Mouse (Mus musculus): ENCODE measurements at regions not wholly inside any gene's neighbourhood (a gene's known extent, or its start where the extent isn't known, plus 50 kb on each side); places are given as distances from the start of the nearest gene placed in this dataset.

- Histone ChIP-seq H3K4me3 (ENCODE audit: low read depth, low read length) (no peak overlapping the region), H3K4me2 (ENCODE audit: low read depth, low read length) (no peak overlapping the region), H3K36me3 (replicated peaks; ENCODE audit: control insufficient read depth, insufficient read depth, low read length) (no peaks in the 10 kb centered on the region), H3K27me3 (ENCODE audit: control insufficient read depth, insufficient read depth, low read length) (no peaks in the 10 kb centered on the region), H3K9ac (replicated peaks; ENCODE audit: low read depth, low read length) (no peak overlapping the region), H3K27ac (ENCODE audit: low read depth) (no peak overlapping the region), H3K9me3 (replicated peaks; ENCODE audit: control insufficient read depth, low read length) (no peaks in the 10 kb centered on the region), H3K4me1 (ENCODE audit: control insufficient read depth, insufficient read depth) (no peaks in the 10 kb centered on the region)
- peak; percentile 51 for DNase-seq (ENCODE audit: low spot score)
- 49% methylated on average over 4 of the region's 4 CpGs for WGBS
- no peak for ATAC-seq (ENCODE audit: insufficient read depth, low read depth)
- TF ChIP-seq CTCF (IDR thresholded peaks at IDR 0.05; ENCODE audit: low read depth) = peak; percentile 85
- no peak for TF ChIP-seq EP300 (IDR thresholded peaks at IDR 0.05; ENCODE audit: low read depth)
Observed at GRCm38 (mm10) chr14:25116424-25116823, 342.6 kb upstream of the Zmiz1 start.

GRCm38 (mm10) chr14:25119999-25120398 is 339.0 kb upstream of the Zmiz1 start:
- ATAC-seq (ENCODE audit: insufficient read depth, low read depth) = no peak

GRCm38 (mm10) chr14:25120506-25120905 is 338.5 kb upstream of the Zmiz1 start:
- H3K4me1 ChIP-seq (ENCODE audit: control insufficient read depth, insufficient read depth) = no peaks in the 10 kb centered on the region
- DNase-seq (ENCODE audit: low spot score) = no peak
- no peak overlapping the region for H3K27ac ChIP-seq (ENCODE audit: low read depth)
- no peak overlapping the region for H3K4me2 ChIP-seq (ENCODE audit: low read depth, low read length)
- H3K36me3 ChIP-seq (replicated peaks; ENCODE audit: control insufficient read depth, insufficient read depth, low read length) = no peaks in the 10 kb centered on the region
- H3K9me3 ChIP-seq (replicated peaks; ENCODE audit: control insufficient read depth, low read length) = no peaks in the 10 kb centered on the region
- no peak overlapping the region for H3K9ac ChIP-seq (replicated peaks; ENCODE audit: low read depth, low read length)
- no peak for TF ChIP-seq CTCF (IDR thresholded peaks at IDR 0.05; ENCODE audit: low read depth)
- TF ChIP-seq EP300 (IDR thresholded peaks at IDR 0.05; ENCODE audit: low read depth) = no peak
- no peak for ATAC-seq (ENCODE audit: insufficient read depth, low read depth)
- 61% methylated on average over 8 of the region's 8 CpGs for WGBS
- H3K4me3 ChIP-seq (ENCODE audit: low read depth, low read length) = no peak overlapping the region
- H3K27me3 ChIP-seq (ENCODE audit: control insufficient read depth, insufficient read depth, low read length) = no peaks in the 10 kb centered on the region

More at GRCm38 (mm10) chr14:25119999-25120398, 339.0 kb upstream of the Zmiz1 start:
- no peak overlapping the region for H3K4me3 ChIP-seq (ENCODE audit: low read depth, low read length)
- TF ChIP-seq EP300 (IDR thresholded peaks at IDR 0.05; ENCODE audit: low read depth) = no peak
- TF ChIP-seq CTCF (IDR thresholded peaks at IDR 0.05; ENCODE audit: low read depth) = peak; percentile 18; the same call in 1 of the 2 replicates
- no peaks in the 10 kb centered on the region for H3K4me1 ChIP-seq (ENCODE audit: control insufficient read depth, insufficient read depth)
- H3K9ac ChIP-seq (replicated peaks; ENCODE audit: low read depth, low read length) = no peak overlapping the region
- no peak overlapping the region for H3K4me2 ChIP-seq (ENCODE audit: low read depth, low read length)
- no peaks in the 10 kb centered on the region for H3K9me3 ChIP-seq (replicated peaks; ENCODE audit: control insufficient read depth, low read length)
- WGBS = 83% methylated on average over 4 of the region's 4 CpGs
- no peaks in the 10 kb centered on the region for H3K36me3 ChIP-seq (replicated peaks; ENCODE audit: control insufficient read depth, insufficient read depth, low read length)
- H3K27ac ChIP-seq (ENCODE audit: low read depth) = no peak overlapping the region
- H3K27me3 ChIP-seq (ENCODE audit: control insufficient read depth, insufficient read depth, low read length) = no peaks in the 10 kb centered on the region
- no peak for DNase-seq (ENCODE audit: low spot score)

- TF ChIP-seq CTCF (IDR thresholded peaks at IDR 0.05; ENCODE audit: low read depth) = no peak
- TF ChIP-seq EP300 (IDR thresholded peaks at IDR 0.05; ENCODE audit: low read depth) = no peak
- H3K4me1 ChIP-seq (ENCODE audit: control insufficient read depth, insufficient read depth) = no peaks in the 10 kb centered on the region
- ATAC-seq (ENCODE audit: insufficient read depth, low read depth) (no peak), DNase-seq (ENCODE audit: low spot score) (no peak)
- WGBS = 80% methylated on average over 13 of the region's 13 CpGs
- H3K4me2 ChIP-seq (ENCODE audit: low read depth, low read length) = no peak overlapping the region
- no peaks in the 10 kb centered on the region for H3K27me3 ChIP-seq (ENCODE audit: control insufficient read depth, insufficient read depth, low read length)
- H3K27ac ChIP-seq (ENCODE audit: low read depth) = no peak overlapping the region
- H3K4me3 ChIP-seq (ENCODE audit: low read depth, low read length) = no peak overlapping the region
- H3K9ac ChIP-seq (replicated peaks; ENCODE audit: low read depth, low read length) = no peak overlapping the region
- H3K9me3 ChIP-seq (replicated peaks; ENCODE audit: control insufficient read depth, low read length) = no peaks in the 10 kb centered on the region
- no peaks in the 10 kb centered on the region for H3K36me3 ChIP-seq (replicated peaks; ENCODE audit: control insufficient read depth, insufficient read depth, low read length)
Observed at GRCm38 (mm10) chr14:25122971-25123535, 335.9 kb upstream of the Zmiz1 start.

GRCm38 (mm10) chr14:25123541-25124337 is 335.2 kb upstream of the Zmiz1 start:
- Histone ChIP-seq H3K4me3 (ENCODE audit: low read depth, low read length) (no peak overlapping the region), H3K27ac (ENCODE audit: low read depth) (no peak overlapping the region), H3K4me1 (ENCODE audit: control insufficient read depth, insufficient read depth) (no peaks in the 10 kb centered on the region), H3K36me3 (replicated peaks; ENCODE audit: control insufficient read depth, insufficient read depth, low read length) (no peaks in the 10 kb centered on the region), H3K9me3 (replicated peaks; ENCODE audit: control insufficient read depth, low read length) (no peaks in the 10 kb centered on the region), H3K9ac (replicated peaks; ENCODE audit: low read depth, low read length) (no peak overlapping the region), H3K27me3 (ENCODE audit: control insufficient read depth, insufficient read depth, low read length) (no peaks in the 10 kb centered on the region), H3K4me2 (ENCODE audit: low read depth, low read length) (no peak overlapping the region)
- 69% methylated on average over 18 of the region's 18 CpGs for whole genome bisulfite sequencing
- DNase-seq (ENCODE audit: low spot score) (no peak), ATAC-seq (ENCODE audit: insufficient read depth, low read depth) (no peak)
- no peak for TF ChIP-seq CTCF (IDR thresholded peaks at IDR 0.05; ENCODE audit: low read depth)
- TF ChIP-seq EP300 (IDR thresholded peaks at IDR 0.05; ENCODE audit: low read depth) = no peak
